Mouse (Mus musculus): ENCODE results near the gene Gm2042. TPM values are rescaled to one million over a fixed set of nuclear protein-coding genes. Genes with fewer than 3 reads are reported as not detected.
"Not testable (repeated sequence)": the region's sequence is repeated elsewhere in the genome, so short reads cannot be mapped to it uniquely, and the experiment has no call there.

The Gm2042 gene
- polyA plus RNA-seq (2015; fragmentation: Nextera tagmentation; extraction: Ambion mirVana): not detected in 2 replicates

DNA sequence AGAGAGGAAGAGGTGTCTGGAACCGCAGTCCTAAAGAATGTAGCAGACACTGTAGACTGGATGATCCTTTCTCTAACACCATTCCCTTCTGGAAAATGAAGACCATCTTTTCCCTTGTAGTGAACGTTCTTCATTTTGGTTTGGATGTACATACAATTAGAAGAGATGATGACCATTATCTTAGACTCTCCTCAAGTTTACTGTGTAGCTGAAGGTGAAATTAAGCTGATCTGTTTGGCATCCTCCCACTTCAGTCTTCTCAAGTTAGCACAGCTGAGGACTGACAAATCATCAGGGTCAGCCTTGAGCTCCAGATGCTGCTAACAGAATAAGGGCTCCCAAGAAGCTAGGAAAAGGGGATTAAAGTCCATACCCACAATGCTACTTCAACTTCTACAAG lies at the start of gene Gm2042:
Gm2042 (plus strand) TSS at position 301 of the 400 bp plus-strand sequence.
- H3K9me3 ChIP-seq; H3K27me3 ChIP-seq (replicated peaks); H3K36me3 ChIP-seq; H3K27ac ChIP-seq; ATAC-seq; H3K4me2 ChIP-seq (replicated peaks); H3K4me1 ChIP-seq (replicated peaks); H3K9ac ChIP-seq; H3K4me3 ChIP-seq (replicated peaks): not testable (repeated sequence)
- 85% methylated on average over 2 of the region's 2 CpGs for WGBS

- not testable (repeated sequence) for H3K27me3 ChIP-seq (replicated peaks); H3K9me3 ChIP-seq; H3K27ac ChIP-seq; H3K4me2 ChIP-seq (replicated peaks); H3K9ac ChIP-seq; H3K4me3 ChIP-seq (replicated peaks); H3K36me3 ChIP-seq; H3K4me1 ChIP-seq (replicated peaks); ATAC-seq
- WGBS: 82% methylated on average over 2 of the region's 2 CpGs
Observed at GRCm38 (mm10) chr12:87919721-87920120, 34.2 kb upstream of the Gm2042 start, which contains the start of gene Gm2035. Gm2035 (minus strand) TSS chr12:87919857.

- not testable (repeated sequence) for H3K4me1 ChIP-seq (replicated peaks); H3K9ac ChIP-seq; ATAC-seq; H3K4me2 ChIP-seq (replicated peaks); H3K36me3 ChIP-seq; H3K9me3 ChIP-seq; H3K27me3 ChIP-seq (replicated peaks); H3K4me3 ChIP-seq (replicated peaks); H3K27ac ChIP-seq
Observed at GRCm38 (mm10) chr12:87984000-87984399, 30.1 kb downstream of the Gm2042 start.

- not testable (repeated sequence) for ATAC-seq; H3K4me1 ChIP-seq (replicated peaks); H3K9me3 ChIP-seq; H3K36me3 ChIP-seq; H3K4me3 ChIP-seq (replicated peaks); H3K4me2 ChIP-seq (replicated peaks); H3K27me3 ChIP-seq (replicated peaks); H3K27ac ChIP-seq; H3K9ac ChIP-seq
- 67% methylated on average over 3 of the region's 3 CpGs for WGBS
Observed at GRCm38 (mm10) chr12:88004118-88004517, 50.2 kb downstream of the Gm2042 start.

Other genes starting within 250 kb of the Gm2042 start
- gene Gm21319, start 178.3 kb upstream of the Gm2042 start, polyA plus RNA-seq (2015; fragmentation: Nextera tagmentation; extraction: Ambion mirVana): not detected in 2 replicates
- not detected in 2 replicates for gene Gm21936, start 158.6 kb upstream of the Gm2042 start, polyA plus RNA-seq (2015; fragmentation: Nextera tagmentation; extraction: Ambion mirVana)
- gene BB287469, start 137.5 kb upstream of the Gm2042 start, polyA plus RNA-seq (2015; fragmentation: Nextera tagmentation; extraction: Ambion mirVana): not detected in 2 replicates
- not detected in 2 replicates for gene Gm2001, start 111.7 kb upstream of the Gm2042 start, polyA plus RNA-seq (2015; fragmentation: Nextera tagmentation; extraction: Ambion mirVana)
- not detected in 2 replicates for gene Gm2016, start 80.0 kb upstream of the Gm2042 start, polyA plus RNA-seq (2015; fragmentation: Nextera tagmentation; extraction: Ambion mirVana)
- gene Gm2022, start 58.7 kb upstream of the Gm2042 start, polyA plus RNA-seq (2015; fragmentation: Nextera tagmentation; extraction: Ambion mirVana): not detected in 2 replicates
- gene Gm2035, start 34.2 kb upstream of the Gm2042 start, polyA plus RNA-seq (2015; fragmentation: Nextera tagmentation; extraction: Ambion mirVana): not detected in 2 replicates
- gene Gm2075, start 57.8 kb downstream of the Gm2042 start, polyA plus RNA-seq (2015; fragmentation: Nextera tagmentation; extraction: Ambion mirVana): not detected in 2 replicates
- not detected in 2 replicates for gene Gm6803, start 64.7 kb downstream of the Gm2042 start, polyA plus RNA-seq (2015; fragmentation: Nextera tagmentation; extraction: Ambion mirVana)
- not detected in 2 replicates for gene Gm2056, start 72.9 kb downstream of the Gm2042 start, polyA plus RNA-seq (2015; fragmentation: Nextera tagmentation; extraction: Ambion mirVana)
- gene Gm16368, start 129.6 kb downstream of the Gm2042 start, polyA plus RNA-seq (2015; fragmentation: Nextera tagmentation; extraction: Ambion mirVana): not detected in 2 replicates
- gene Gm10436, start 228.0 kb downstream of the Gm2042 start, polyA plus RNA-seq (2015; fragmentation: Nextera tagmentation; extraction: Ambion mirVana): not detected in 2 replicates

Measured in intestine, embryonic 15.5 days (tissue).